Mouse (Mus musculus): ENCODE data around the gene Ift22. TPM values are rescaled to one million over a fixed set of nuclear protein-coding genes. Genes with fewer than 3 reads are reported as not detected.

Gene Ift22
- polyA plus RNA-seq, 1 experiment from 2014 or later, result 113 TPM

- Histone ChIP-seq H3K9me3 (no peaks in the 10 kb centered on the region), H3K27me3 (ENCODE audit: poor library complexity, severe bottlenecking) (no peaks in the 10 kb centered on the region), H3K27ac (peak overlapping the region; percentile 86), H3K36me3 (replicated peaks) (peaks cover 6% of the 10 kb centered on the region), H3K4me3 (peak overlapping the region; percentile 68), H3K4me1 (peaks cover 9% of the 10 kb centered on the region)
- 4% methylated on average over 38 of the region's 38 CpGs for WGBS
- DNase-seq (ENCODE audit: extremely low spot score, low spot score), result peak; percentile 80
Observed at GRCm38 (mm10) chr5:136918655-136919472, 10.9 kb downstream of the Ift22 start.

- H3K4me1 ChIP-seq, result peaks cover 9% of the 10 kb centered on the region
- H3K27me3 ChIP-seq (ENCODE audit: poor library complexity, severe bottlenecking), result no peaks in the 10 kb centered on the region
- DNase-seq (ENCODE audit: extremely low spot score, low spot score), result no peak
- 28% methylated on average over 17 of the region's 18 CpGs for WGBS
- H3K9me3 ChIP-seq, result no peaks in the 10 kb centered on the region
- peak overlapping the region; percentile 86 for H3K27ac ChIP-seq
- no peaks in the 10 kb centered on the region for H3K36me3 ChIP-seq (replicated peaks)
- peak overlapping the region; percentile 68 for H3K4me3 ChIP-seq
Observed at GRCm38 (mm10) chr5:136919546-136920301, 11.8 kb downstream of the Ift22 start.

GRCm38 (mm10) chr5:136922830-136923229 lies 14.9 kb downstream of the Ift22 start:
- 91% methylated on average over 9 of the region's 9 CpGs for WGBS
- no peaks in the 10 kb centered on the region for H3K9me3 ChIP-seq
- no peak overlapping the region for H3K27ac ChIP-seq
- peaks cover 13% of the 10 kb centered on the region; the same call in 1 of the 2 replicates for H3K36me3 ChIP-seq (replicated peaks)
- no peak overlapping the region for H3K4me3 ChIP-seq
- H3K27me3 ChIP-seq (ENCODE audit: poor library complexity, severe bottlenecking), result no peaks in the 10 kb centered on the region
- no peak for DNase-seq (ENCODE audit: extremely low spot score, low spot score)
- H3K4me1 ChIP-seq, result peaks cover 9% of the 10 kb centered on the region

DNA sequence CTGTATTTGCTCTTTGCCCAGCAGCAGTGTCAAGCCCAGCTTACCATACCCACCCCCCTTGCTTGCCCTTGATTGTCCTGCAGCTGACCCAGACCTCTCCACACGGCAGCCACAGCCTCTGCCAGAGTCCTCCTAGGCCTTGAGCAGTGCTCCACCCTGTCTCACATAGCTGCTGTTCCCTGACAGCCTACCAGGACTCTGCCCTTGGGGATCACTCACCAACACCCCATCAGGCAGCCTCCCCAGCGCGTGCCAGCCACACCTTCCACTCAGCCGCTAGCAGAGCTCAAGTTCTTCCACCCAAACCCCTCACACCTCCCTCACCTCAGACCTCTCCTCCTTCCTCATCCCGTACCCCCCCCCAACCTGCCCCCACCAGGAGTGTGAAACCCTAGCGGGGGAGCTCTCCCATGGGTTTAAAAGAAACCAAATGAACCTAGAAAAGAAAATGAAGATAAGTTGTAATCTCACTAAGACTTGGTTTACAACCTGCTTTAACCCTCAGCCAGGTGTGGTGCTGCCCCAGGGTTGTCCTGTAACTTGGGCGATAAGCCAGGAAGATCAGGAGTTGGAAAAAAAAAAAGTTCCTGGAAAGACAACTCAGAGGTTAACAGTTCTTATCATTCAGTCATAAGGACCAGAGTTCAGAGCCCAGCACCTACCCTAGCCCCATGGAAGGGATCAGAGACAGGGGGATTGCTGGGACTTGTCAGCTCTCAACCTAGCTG lies 16.0 kb downstream of the Ift22 start:
- Histone ChIP-seq H3K36me3 (replicated peaks) (peaks cover 13% of the 10 kb centered on the region; the same call in 1 of the 2 replicates), H3K9me3 (no peaks in the 10 kb centered on the region), H3K4me3 (no peak overlapping the region), H3K4me1 (peaks cover 9% of the 10 kb centered on the region), H3K27me3 (ENCODE audit: poor library complexity, severe bottlenecking) (no peaks in the 10 kb centered on the region), H3K27ac (no peak overlapping the region)
- no peak for DNase-seq (ENCODE audit: extremely low spot score, low spot score)
- 79% methylated on average over 7 of the region's 7 CpGs for WGBS

DNA sequence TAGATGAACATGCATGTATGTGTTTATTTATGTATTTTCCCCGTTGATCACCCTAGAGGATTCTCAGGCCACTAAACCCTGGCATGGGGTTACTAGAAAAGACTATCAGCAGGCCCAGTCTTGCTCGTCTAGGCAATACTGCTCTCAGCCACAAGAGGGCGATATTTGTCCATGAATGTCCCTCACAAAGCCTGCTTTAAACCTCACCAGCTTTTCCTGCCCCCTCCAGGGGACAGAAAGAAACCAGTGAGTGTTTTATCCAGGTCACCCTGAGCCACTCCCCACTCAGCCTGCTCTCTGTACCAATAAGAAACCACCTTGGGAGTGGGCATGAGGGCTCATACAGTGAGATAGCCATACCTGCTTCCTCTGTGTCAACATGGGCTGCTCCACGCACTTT lies 21.1 kb downstream of the Ift22 start:
- Histone ChIP-seq H3K27me3 (ENCODE audit: poor library complexity, severe bottlenecking) (no peaks in the 10 kb centered on the region), H3K36me3 (replicated peaks) (peaks cover 13% of the 10 kb centered on the region; the same call in 1 of the 2 replicates), H3K27ac (peak overlapping the region; percentile 80), H3K9me3 (no peaks in the 10 kb centered on the region), H3K4me3 (no peak overlapping the region), H3K4me1 (peaks cover 6% of the 10 kb centered on the region)
- 18% methylated on average over 4 of the region's 4 CpGs for WGBS
- peak; percentile 87 for DNase-seq (ENCODE audit: extremely low spot score, low spot score)

DNA sequence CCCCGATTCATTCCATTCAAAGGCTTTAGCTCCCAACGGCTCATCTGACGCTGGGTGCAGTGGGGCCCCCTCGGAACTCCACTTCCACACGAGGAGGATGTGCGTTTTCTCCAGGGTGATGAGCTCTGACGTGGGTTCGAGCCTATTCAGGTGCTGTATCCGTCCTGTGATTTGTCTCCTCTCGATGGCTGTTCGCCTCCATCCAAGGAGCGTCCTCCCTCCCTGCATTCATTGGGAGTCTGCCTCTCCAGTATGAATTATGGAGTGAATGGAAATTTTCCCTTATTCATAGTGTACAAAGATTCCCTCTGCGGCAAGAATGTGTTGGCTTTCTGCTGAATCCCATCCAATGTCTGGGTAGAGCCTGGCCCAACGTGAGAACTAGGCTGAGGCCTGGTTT lies 23.9 kb downstream of the Ift22 start:
- Histone ChIP-seq H3K27ac (no peak overlapping the region), H3K4me1 (peaks cover 6% of the 10 kb centered on the region), H3K36me3 (replicated peaks) (0 out of 2 replicates have a peak, but pooled peaks cover 2% of the 10 kb centered on the region), H3K27me3 (ENCODE audit: poor library complexity, severe bottlenecking) (no peaks in the 10 kb centered on the region), H3K9me3 (no peaks in the 10 kb centered on the region), H3K4me3 (no peak overlapping the region)
- DNase-seq (ENCODE audit: extremely low spot score, low spot score), result no peak
- 87% methylated on average over 14 of the region's 14 CpGs for WGBS

- Histone ChIP-seq H3K27me3 (ENCODE audit: poor library complexity, severe bottlenecking) (no peaks in the 10 kb centered on the region), H3K4me3 (no peak overlapping the region), H3K36me3 (replicated peaks) (no peaks in the 10 kb centered on the region), H3K27ac (no peak overlapping the region), H3K9me3 (no peaks in the 10 kb centered on the region), H3K4me1 (peaks cover 6% of the 10 kb centered on the region)
- 86% methylated on average over 5 of the region's 5 CpGs for WGBS
- DNase-seq (ENCODE audit: extremely low spot score, low spot score), result no peak
Observed at GRCm38 (mm10) chr5:136932956-136933355, 25.0 kb downstream of the Ift22 start.

- H3K9me3 ChIP-seq, result no peaks in the 10 kb centered on the region
- DNase-seq (ENCODE audit: extremely low spot score, low spot score), result no peak
- WGBS, result 91% methylated on average over 6 of the region's 6 CpGs
- H3K36me3 ChIP-seq (replicated peaks), result no peaks in the 10 kb centered on the region
- H3K4me3 ChIP-seq, result no peak overlapping the region
- peaks cover 6% of the 10 kb centered on the region for H3K4me1 ChIP-seq
- no peaks in the 10 kb centered on the region for H3K27me3 ChIP-seq (ENCODE audit: poor library complexity, severe bottlenecking)
- no peak overlapping the region for H3K27ac ChIP-seq
Observed at GRCm38 (mm10) chr5:136933930-136934329, 26.0 kb downstream of the Ift22 start.

- no peak overlapping the region for H3K27ac ChIP-seq
- WGBS, result 70% methylated on average over 7 of the region's 7 CpGs
- 0 out of 2 replicates have a peak, but pooled peaks cover 2% of the 10 kb centered on the region for H3K9me3 ChIP-seq
- no peak for DNase-seq (ENCODE audit: extremely low spot score, low spot score)
- no peaks in the 10 kb centered on the region for H3K27me3 ChIP-seq (ENCODE audit: poor library complexity, severe bottlenecking)
- no peaks in the 10 kb centered on the region for H3K4me1 ChIP-seq
- no peaks in the 10 kb centered on the region for H3K36me3 ChIP-seq (replicated peaks)
- H3K4me3 ChIP-seq, result no peak overlapping the region
Observed at GRCm38 (mm10) chr5:136935905-136936695, 28.1 kb downstream of the Ift22 start.

- no peak for DNase-seq (ENCODE audit: extremely low spot score, low spot score)
- Histone ChIP-seq H3K4me1 (no peaks in the 10 kb centered on the region), H3K27ac (no peak overlapping the region), H3K9me3 (0 out of 2 replicates have a peak, but pooled peaks cover 2% of the 10 kb centered on the region), H3K4me3 (no peak overlapping the region), H3K27me3 (ENCODE audit: poor library complexity, severe bottlenecking) (no peaks in the 10 kb centered on the region), H3K36me3 (replicated peaks) (no peaks in the 10 kb centered on the region)
- 87% methylated on average over 6 of the region's 6 CpGs for WGBS
Observed at GRCm38 (mm10) chr5:136936750-136937149, 28.8 kb downstream of the Ift22 start.

- no peaks in the 10 kb centered on the region for H3K27me3 ChIP-seq (ENCODE audit: poor library complexity, severe bottlenecking)
- no peak for DNase-seq (ENCODE audit: extremely low spot score, low spot score)
- 95% methylated on average over 5 of the region's 5 CpGs for WGBS
Observed at GRCm38 (mm10) chr5:136937621-136938020, 29.7 kb downstream of the Ift22 start.

GRCm38 (mm10) chr5:136939284-136939683 lies 31.3 kb downstream of the Ift22 start:
- Histone ChIP-seq H3K27me3 (ENCODE audit: poor library complexity, severe bottlenecking) (no peaks in the 10 kb centered on the region), H3K4me3 (no peak overlapping the region), H3K27ac (no peak overlapping the region), H3K4me1 (peaks cover 7% of the 10 kb centered on the region), H3K9me3 (0 out of 2 replicates have a peak, but pooled peaks cover 2% of the 10 kb centered on the region), H3K36me3 (replicated peaks) (no peaks in the 10 kb centered on the region)
- DNase-seq (ENCODE audit: extremely low spot score, low spot score), result no peak
- 72% methylated on average over 7 of the region's 7 CpGs for WGBS

More at GRCm38 (mm10) chr5:136937621-136938020, 29.7 kb downstream of the Ift22 start:
- Histone ChIP-seq H3K36me3 (replicated peaks) (no peaks in the 10 kb centered on the region), H3K4me1 (peaks cover 4% of the 10 kb centered on the region), H3K4me3 (no peak overlapping the region), H3K9me3 (0 out of 2 replicates have a peak, but pooled peaks cover 2% of the 10 kb centered on the region), H3K27ac (no peak overlapping the region)
